Mouse (Mus musculus) layer of hippocampus, postnatal 36 days (tissue): Measurements from ENCODE around the gene Faah. TPM values are rescaled to one million over a fixed set of nuclear protein-coding genes. Genes with fewer than 3 reads are reported as not detected.
A peak's percentile ranks its signal among the peaks of the same experiment; 100 is the strongest.

Experiments
- DNase-seq, 2 experiments: peaks; one replicate each; pipeline ENCODE4 v3.0.0; 2022
- total RNA-seq, 2 experiments: library from RNA; stranded (reverse); gene quantifications; 2 replicates each; pipeline ENCODE4 v1.2.3; 2021

Faah gene
- total RNA-seq, result 100 to 1,000 TPM; 144 to 145 TPM

DNA sequence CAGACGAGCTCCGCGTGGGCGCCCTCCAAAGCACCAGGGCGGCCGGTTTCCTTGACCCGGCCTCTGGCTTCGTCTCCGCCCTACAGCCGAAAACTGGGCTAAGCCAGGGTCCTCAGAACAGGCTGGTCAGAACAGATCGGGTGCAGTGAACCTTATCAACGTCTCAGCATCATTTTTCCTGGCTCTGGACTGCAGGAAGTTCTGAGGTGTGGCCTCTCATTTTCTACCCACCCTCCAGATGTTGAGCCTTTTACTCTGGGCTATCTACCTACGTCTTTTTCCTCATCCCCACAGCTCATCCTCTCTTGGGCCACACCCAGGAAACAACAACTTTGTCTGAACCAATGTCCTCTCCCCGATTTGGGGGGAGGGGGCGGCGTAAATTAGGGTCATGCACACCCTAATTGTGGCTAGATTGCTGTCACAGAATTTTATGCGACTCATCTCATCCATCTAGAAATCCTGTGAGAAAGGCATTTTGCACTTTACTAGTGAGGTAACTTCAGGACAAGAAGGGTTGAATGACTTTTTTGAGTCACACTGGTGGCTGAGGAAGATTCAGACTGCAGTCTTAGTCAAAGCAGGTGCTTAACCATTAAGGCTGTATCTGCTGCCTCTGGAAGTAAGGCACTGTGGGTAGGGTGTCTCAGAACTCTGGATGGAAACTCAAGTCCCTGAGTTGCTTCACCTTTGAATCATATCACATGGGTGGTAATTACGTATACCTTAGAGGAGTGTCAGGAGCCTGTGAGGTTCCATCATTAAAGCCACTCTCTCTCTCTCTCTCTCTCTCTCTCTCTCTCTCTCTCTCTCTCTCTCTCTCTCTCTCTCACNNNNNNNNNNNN lies at the start of gene Faah:
Gene Faah (minus strand): TSS at position 25 of the 845 bp plus-strand sequence.
- no peak for DNase-seq

DNA sequence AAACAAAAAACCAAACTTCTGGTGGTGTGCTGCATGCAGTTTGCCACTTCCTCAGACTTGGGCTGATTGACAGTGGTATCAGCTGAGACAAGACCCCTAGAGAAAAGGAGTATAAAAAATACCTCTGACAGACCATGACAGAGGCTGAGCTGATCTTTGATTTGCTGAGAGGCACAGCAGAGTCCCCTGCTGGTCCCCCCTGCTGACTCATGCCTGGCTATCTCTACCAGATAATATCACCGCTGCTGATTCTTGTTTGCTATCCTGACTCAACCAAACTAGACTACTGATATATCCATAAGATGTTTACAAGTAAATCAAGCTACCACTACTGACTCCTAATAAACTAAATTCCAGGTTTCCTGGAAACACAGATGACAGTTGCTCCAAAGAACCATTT lies 46.1 kb upstream of the Faah start:
- DNase-seq, result no peak

- no peak for DNase-seq
Measured at GRCm38 (mm10) chr4:116059012-116059726, 41.4 kb upstream of the Faah start.

DNA sequence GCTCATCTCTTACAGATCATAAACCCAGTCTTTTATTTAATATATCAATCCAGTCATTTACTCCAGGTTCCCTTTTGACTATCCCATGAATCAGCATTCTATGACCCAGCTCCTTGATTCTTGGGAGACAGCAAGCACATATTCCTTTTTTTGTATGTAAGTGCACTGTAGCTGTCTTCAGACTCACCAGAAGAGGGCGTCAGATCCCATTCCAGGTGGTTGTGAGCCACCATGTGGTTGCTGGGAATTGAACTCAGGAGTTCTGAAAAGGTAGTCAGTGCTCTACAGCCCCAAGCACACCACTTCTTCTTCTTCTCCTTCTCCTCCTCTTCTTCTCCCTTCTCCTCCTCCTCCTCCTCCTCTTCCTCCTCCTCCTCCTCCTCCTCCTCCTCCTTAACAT lies 39.8 kb upstream of the Faah start:
- no peak for DNase-seq

GRCm38 (mm10) chr4:116053399-116053961 lies 35.8 kb upstream of the Faah start, which contains the start of gene Nsun4:
Gene Nsun4 (minus strand): TSS chr4:116053876.
- DNase-seq, result peak; percentile 88 to 90

GRCm38 (mm10) chr4:116052526-116053293 lies 35.0 kb upstream of the Faah start:
- no peak for DNase-seq

DNA sequence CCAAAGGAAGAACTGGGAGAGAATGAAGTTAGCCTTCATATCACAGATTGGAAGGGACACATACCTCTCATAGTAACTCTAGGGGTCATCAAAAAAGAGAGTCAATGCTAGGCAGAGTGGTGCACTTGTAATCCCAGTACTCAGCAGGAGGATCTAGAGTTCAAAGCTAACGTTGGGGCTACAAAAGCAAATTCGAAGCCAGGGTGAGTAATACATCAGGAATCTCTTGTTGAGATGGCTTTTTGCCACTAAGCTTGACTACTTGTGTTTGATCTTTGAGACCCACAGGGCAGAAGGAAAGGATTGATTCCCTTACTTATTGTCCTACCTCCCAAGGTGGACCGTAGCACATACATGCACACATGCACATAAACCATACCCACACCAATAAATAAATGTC lies 31.5 kb upstream of the Faah start:
- no peak for DNase-seq

GRCm38 (mm10) chr4:116048130-116048920 lies 30.6 kb upstream of the Faah start:
- DNase-seq, result no peak

DNA sequence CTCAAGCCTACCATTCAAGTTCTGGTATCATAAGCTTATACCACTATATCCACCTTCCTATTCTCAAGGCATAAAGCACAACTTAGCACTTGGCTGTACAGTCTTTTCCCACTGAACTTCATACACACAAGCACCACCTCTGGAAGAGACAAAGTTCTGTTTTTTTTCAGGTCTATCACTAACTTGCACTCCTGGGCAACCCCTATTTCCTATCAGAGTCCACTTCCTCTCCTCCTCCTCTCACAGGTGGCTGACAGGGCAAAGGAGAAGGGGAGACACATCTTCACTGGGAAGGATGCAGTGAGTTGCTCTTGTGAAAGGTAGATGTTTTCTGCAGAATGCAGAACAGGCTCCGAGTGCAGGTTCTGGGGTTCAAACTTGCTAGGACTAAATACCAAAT lies 30.0 kb upstream of the Faah start:
- DNase-seq, result no peak

DNA sequence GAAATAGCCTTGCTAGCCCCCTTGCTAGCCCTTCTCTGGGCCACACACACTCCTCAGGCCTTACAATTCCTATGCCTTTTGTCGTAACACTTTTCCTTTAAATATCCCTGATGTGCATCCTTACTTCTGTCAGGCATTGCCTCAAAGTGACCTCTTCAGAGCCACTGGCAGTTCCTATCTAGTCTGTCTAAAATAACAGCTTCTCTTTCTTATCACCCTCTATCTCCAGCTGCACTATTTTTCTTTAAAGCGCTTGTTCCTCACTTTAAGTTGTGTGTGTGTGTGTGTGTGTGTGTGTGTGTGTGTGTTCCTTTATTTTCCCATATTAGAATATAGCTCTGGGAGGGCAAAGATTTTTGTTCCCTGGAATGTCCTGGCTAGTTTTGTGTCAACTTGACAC lies 28.9 kb upstream of the Faah start:
- DNase-seq, result no peak

GRCm38 (mm10) chr4:116042186-116042585 lies 24.5 kb upstream of the Faah start:
- DNase-seq, result no peak

GRCm38 (mm10) chr4:116040466-116040865 lies 22.7 kb upstream of the Faah start:
- no peak for DNase-seq

DNA sequence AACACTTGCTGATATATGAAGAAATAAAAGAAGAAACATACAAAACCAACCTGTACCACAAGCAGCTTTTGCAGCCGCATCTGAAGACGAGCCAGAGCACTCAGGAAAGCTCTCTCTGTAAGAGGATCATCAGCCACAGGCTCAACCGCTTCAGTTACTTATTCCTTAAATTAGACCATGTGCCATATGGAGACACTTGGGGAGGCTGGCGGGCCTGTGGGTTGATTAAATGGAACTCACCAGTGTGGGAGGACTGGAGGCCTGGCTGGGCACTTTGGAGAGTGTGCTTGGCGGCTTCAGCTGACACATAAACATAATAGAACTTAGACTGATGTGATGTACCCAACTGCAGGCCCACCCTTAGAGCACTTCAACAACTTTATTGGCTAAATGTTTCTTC lies 15.6 kb upstream of the Faah start:
- DNase-seq, result no peak

GRCm38 (mm10) chr4:116032906-116033305 lies 15.2 kb upstream of the Faah start:
- DNase-seq, result no peak

DNA sequence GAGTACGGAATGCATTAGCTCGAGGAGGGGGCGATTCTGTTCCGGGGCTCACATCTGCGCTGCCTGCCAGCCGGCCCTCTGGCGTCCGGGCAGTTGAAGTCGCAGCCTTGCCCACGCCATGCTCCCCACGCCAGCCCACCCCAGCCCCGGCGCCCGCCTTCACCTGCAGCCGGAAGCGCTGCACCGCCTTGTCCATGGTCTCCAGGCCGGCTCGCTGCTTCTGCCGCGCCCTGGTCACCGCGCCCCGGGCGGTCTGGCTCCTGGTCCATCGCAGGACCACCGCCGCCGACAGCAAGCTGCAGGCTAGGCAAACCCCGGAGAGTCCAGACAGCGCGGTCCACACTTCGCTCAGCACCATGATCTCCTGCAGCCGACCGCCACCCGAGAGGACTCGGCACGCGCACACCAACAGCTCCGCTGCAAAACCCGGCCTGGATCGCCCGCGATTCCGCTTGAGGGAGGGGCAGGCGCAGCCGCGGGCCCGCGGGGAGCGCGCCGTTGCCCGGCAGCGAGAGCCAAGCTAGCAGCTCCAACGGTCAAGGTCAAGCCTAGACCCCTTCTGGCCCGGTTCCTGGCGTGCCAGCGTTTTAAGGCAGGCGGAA lies 325 bp downstream of the Faah start:
- DNase-seq, result peak; percentile 75 to 80

DNA sequence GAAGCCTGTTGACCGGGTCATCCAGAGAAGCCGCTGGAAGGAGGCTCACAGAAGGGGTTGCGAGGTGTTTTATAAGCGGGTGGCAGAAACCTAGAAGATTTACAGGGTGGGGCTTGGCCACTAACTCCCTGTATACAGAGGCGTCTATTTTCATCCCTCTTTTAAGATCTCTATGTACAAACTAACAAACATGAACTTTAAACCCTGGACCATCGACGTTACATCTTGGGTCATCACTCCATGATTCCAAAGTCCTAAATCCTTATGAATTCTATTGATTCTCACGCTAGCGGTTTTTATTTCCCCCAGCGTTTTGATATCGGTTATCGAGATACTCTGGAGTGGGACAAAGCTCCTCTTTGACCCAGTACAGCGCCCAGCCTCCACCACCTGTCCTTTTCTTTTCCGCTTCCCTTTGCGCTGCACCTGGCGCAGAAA lies 845 bp downstream of the Faah start:
- no peak for DNase-seq

GRCm38 (mm10) chr4:116016396-116016795 lies 1.3 kb downstream of the Faah start:
- DNase-seq, result no peak

- DNase-seq, result peak; percentile 71 to 73
Measured at GRCm38 (mm10) chr4:116015996-116016395, 1.7 kb downstream of the Faah start.

DNA sequence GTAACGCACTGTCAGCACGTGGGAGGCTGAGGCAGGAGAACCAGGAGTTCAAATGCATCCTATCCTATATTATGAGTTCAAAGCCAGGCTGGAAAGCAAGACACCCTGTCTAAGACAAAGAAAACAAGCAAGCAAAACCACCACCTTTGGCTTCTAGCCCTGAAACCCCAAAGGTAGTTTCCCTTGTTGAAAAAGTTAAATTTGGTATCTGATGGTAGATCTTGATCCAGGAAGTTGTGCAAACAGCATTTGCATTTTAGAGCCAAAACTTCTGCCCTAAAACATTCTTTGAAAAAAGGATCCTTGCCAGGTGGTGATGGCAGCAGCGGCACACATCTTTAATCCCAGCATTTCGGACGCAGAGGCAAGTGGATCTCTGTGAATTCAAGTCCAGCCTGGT lies 2.2 kb downstream of the Faah start:
- DNase-seq, result no peak

GRCm38 (mm10) chr4:116010186-116010585 lies 7.5 kb downstream of the Faah start:
- DNase-seq, result no peak

- DNase-seq, result no peak
Measured at GRCm38 (mm10) chr4:116001206-116001605, 16.5 kb downstream of the Faah start.
